Mouse (Mus musculus): ENCODE measurements around the gene Nsun2. TPM values are rescaled to one million over a fixed set of nuclear protein-coding genes. Genes with fewer than 3 reads are reported as not detected.

The Nsun2 gene
- polyA plus RNA-seq, 2 experiments: 102 to 134 TPM

DNA sequence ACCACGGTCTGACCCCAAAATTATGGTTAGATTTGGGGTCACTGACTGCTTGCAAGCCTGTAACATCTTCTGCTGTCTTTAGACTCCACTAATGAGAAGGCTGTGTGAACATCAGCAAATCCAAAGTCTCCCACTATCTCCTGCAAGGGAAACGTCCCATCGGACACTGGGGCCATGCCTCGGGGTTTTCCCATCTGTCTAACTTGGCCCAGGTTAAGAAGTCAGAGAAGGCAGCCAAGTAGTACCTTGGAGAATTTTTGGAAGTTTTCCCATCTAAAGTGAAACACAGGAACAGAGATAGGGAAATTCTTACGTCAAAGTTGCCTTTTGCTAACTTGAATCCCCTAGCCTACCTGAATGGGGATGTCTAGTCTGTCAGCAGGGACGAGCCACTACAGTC is 50.0 kb downstream of the Nsun2 start:
- 90% methylated on average over 6 of the region's 6 CpGs for WGBS
- Histone ChIP-seq H3K4me1 (ENCODE audit: control insufficient read depth, insufficient read depth, low read length) (no peaks in the 10 kb centered on the region), H3K4me2 (replicated peaks; ENCODE audit: low read depth, low read length, severe bottlenecking) (no peak overlapping the region), H3K4me3 (replicated peaks; ENCODE audit: low read length) (no peak overlapping the region), H3K27me3 (ENCODE audit: control insufficient read depth, insufficient read depth, low read length) (no peaks in the 10 kb centered on the region), H3K9me3 (ENCODE audit: control insufficient read depth, low read length) (no peaks in the 10 kb centered on the region), H3K27ac (replicated peaks; ENCODE audit: low read depth, low read length) (no peak overlapping the region), H3K9ac (ENCODE audit: low read depth, low read length, severe bottlenecking) (no peak overlapping the region), H3K36me3 (ENCODE audit: control insufficient read depth, insufficient read depth, low read length) (no peaks in the 10 kb centered on the region)
- TF ChIP-seq POLR2A (IDR thresholded peaks at IDR 0.05; ENCODE audit: borderline replicate concordance, extremely low read depth, insufficient read depth, insufficient read length): no peak
- DNase-seq (ENCODE audit: low spot score) (no peak), ATAC-seq (ENCODE audit: low FRiP score, low read depth) (no peak)

DNA sequence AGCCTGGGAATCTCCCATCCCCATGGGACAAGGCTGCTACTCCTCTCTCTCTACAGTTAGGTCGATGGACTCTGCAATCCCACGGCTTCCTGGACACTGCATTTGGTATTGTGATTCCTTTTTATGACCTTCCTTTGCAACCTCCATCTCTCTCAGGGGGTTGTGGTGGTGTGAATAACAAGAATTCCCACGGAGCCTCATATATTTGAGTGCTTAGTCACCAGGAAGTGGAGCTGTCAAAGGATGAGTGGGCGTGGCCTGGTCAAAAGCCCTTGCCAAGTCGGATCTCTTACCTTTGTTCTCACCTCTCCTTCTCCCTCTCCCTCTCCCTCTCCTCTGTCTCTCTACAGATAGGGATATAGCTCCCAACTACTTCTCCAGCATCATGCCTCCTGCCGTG is 52.3 kb downstream of the Nsun2 start:
- Histone ChIP-seq H3K27ac (replicated peaks; ENCODE audit: low read depth, low read length) (no peak overlapping the region), H3K9ac (ENCODE audit: low read depth, low read length, severe bottlenecking) (no peak overlapping the region), H3K27me3 (ENCODE audit: control insufficient read depth, insufficient read depth, low read length) (no peaks in the 10 kb centered on the region), H3K4me1 (ENCODE audit: control insufficient read depth, insufficient read depth, low read length) (no peaks in the 10 kb centered on the region), H3K9me3 (ENCODE audit: control insufficient read depth, low read length) (no peaks in the 10 kb centered on the region), H3K4me3 (replicated peaks; ENCODE audit: low read length) (no peak overlapping the region), H3K36me3 (ENCODE audit: control insufficient read depth, insufficient read depth, low read length) (no peaks in the 10 kb centered on the region), H3K4me2 (replicated peaks; ENCODE audit: low read depth, low read length, severe bottlenecking) (no peak overlapping the region)
- TF ChIP-seq POLR2A (IDR thresholded peaks at IDR 0.05; ENCODE audit: borderline replicate concordance, extremely low read depth, insufficient read depth, insufficient read length): no peak
- no peak for ATAC-seq (ENCODE audit: low FRiP score, low read depth)
- no peak for DNase-seq (ENCODE audit: low spot score)
- 52% methylated on average over 6 of the region's 6 CpGs for WGBS

DNA sequence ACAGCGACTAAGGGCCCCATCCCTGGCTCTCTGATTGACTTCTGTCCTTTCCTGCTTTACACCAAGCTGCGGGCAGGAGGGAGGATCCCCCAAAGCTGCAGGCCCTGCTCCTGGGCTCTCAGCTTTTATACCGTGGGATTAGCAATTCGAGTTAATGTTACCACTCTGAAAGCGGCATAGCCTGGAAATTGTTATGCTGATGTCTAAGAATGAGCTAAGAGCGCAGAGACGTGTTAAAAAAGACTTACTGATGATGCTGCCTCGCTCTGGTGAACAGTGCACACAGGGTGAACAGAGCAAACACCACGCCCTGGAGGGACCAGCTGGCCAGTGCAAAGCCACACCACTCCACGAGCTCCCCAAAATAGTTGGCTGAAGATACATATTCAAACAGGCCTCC is 52.8 kb downstream of the Nsun2 start:
- ATAC-seq (ENCODE audit: low FRiP score, low read depth) (no peak), DNase-seq (ENCODE audit: low spot score) (no peak)
- 67% methylated on average over 10 of the region's 10 CpGs for WGBS
- no peak overlapping the region for H3K9ac ChIP-seq (ENCODE audit: low read depth, low read length, severe bottlenecking)
- no peaks in the 10 kb centered on the region for H3K27me3 ChIP-seq (ENCODE audit: control insufficient read depth, insufficient read depth, low read length)
- no peak overlapping the region for H3K27ac ChIP-seq (replicated peaks; ENCODE audit: low read depth, low read length)
- no peak overlapping the region for H3K4me2 ChIP-seq (replicated peaks; ENCODE audit: low read depth, low read length, severe bottlenecking)
- no peaks in the 10 kb centered on the region for H3K36me3 ChIP-seq (ENCODE audit: control insufficient read depth, insufficient read depth, low read length)
- H3K4me1 ChIP-seq (ENCODE audit: control insufficient read depth, insufficient read depth, low read length): no peaks in the 10 kb centered on the region
- no peaks in the 10 kb centered on the region for H3K9me3 ChIP-seq (ENCODE audit: control insufficient read depth, low read length)
- no peak for TF ChIP-seq POLR2A (IDR thresholded peaks at IDR 0.05; ENCODE audit: borderline replicate concordance, extremely low read depth, insufficient read depth, insufficient read length)
- H3K4me3 ChIP-seq (replicated peaks; ENCODE audit: low read length): no peak overlapping the region

DNA sequence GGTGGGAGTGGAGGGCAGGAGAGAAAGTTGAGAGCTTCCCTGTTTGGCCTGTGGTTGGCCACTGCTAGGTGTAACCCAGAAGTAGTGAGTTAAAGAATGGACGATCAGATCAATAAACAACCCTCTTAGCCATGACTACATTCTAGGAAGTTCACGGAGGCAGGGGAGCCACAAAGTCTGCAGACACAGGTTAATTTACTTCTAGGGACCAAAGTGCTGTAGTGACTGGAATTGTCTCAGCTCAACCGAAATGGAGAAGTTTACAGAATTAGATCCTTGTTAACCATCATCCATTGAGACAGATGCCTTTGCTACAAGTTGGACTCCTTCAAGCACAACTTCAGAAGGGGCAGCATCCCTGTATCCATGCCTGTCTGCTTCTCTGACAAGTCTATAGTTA is 54.3 kb downstream of the Nsun2 start:
- H3K36me3 ChIP-seq (ENCODE audit: control insufficient read depth, insufficient read depth, low read length): no peaks in the 10 kb centered on the region
- H3K4me3 ChIP-seq (replicated peaks; ENCODE audit: low read length): no peak overlapping the region
- H3K4me2 ChIP-seq (replicated peaks; ENCODE audit: low read depth, low read length, severe bottlenecking): no peak overlapping the region
- DNase-seq (ENCODE audit: low spot score): no peak
- WGBS: 70% methylated on average over 3 of the region's 3 CpGs
- no peaks in the 10 kb centered on the region for H3K9me3 ChIP-seq (ENCODE audit: control insufficient read depth, low read length)
- H3K27me3 ChIP-seq (ENCODE audit: control insufficient read depth, insufficient read depth, low read length): no peaks in the 10 kb centered on the region
- no peaks in the 10 kb centered on the region for H3K4me1 ChIP-seq (ENCODE audit: control insufficient read depth, insufficient read depth, low read length)
- ATAC-seq (ENCODE audit: low FRiP score, low read depth): no peak
- H3K9ac ChIP-seq (ENCODE audit: low read depth, low read length, severe bottlenecking): no peak overlapping the region
- no peak for TF ChIP-seq POLR2A (IDR thresholded peaks at IDR 0.05; ENCODE audit: borderline replicate concordance, extremely low read depth, insufficient read depth, insufficient read length)
- no peak overlapping the region for H3K27ac ChIP-seq (replicated peaks; ENCODE audit: low read depth, low read length)

DNA sequence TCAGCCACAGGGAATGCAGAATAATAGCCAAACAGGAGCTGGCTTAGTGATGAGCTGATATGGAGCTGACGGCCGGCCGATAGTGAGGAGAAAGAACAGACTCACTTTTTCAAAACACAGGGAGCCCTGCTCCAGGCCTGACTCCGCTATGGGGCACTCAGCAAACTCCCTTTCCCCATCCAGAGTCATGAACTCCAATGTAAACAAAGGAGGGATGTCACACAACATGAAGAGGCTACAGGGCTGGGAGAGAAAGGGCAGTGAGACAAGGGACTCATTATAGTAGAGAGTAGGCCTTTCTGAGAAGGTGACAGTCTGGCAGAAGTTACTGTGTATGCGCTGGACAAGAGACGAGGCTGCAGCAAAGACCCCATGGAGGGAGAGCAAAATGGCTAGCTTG is 54.7 kb downstream of the Nsun2 start:
- H3K9me3 ChIP-seq (ENCODE audit: control insufficient read depth, low read length): no peaks in the 10 kb centered on the region
- no peaks in the 10 kb centered on the region for H3K36me3 ChIP-seq (ENCODE audit: control insufficient read depth, insufficient read depth, low read length)
- ATAC-seq (ENCODE audit: low FRiP score, low read depth) (no peak), DNase-seq (ENCODE audit: low spot score) (no peak)
- H3K27me3 ChIP-seq (ENCODE audit: control insufficient read depth, insufficient read depth, low read length): no peaks in the 10 kb centered on the region
- 75% methylated on average over 6 of the region's 6 CpGs for WGBS
- no peak for TF ChIP-seq POLR2A (IDR thresholded peaks at IDR 0.05; ENCODE audit: borderline replicate concordance, extremely low read depth, insufficient read depth, insufficient read length)
- H3K4me1 ChIP-seq (ENCODE audit: control insufficient read depth, insufficient read depth, low read length): no peaks in the 10 kb centered on the region
- no peak overlapping the region for H3K4me2 ChIP-seq (replicated peaks; ENCODE audit: low read depth, low read length, severe bottlenecking)
- H3K27ac ChIP-seq (replicated peaks; ENCODE audit: low read depth, low read length): no peak overlapping the region
- no peak overlapping the region for H3K9ac ChIP-seq (ENCODE audit: low read depth, low read length, severe bottlenecking)
- H3K4me3 ChIP-seq (replicated peaks; ENCODE audit: low read length): no peak overlapping the region

- Histone ChIP-seq H3K4me3 (replicated peaks; ENCODE audit: low read length) (no peak overlapping the region), H3K4me1 (ENCODE audit: control insufficient read depth, insufficient read depth, low read length) (no peaks in the 10 kb centered on the region), H3K9me3 (ENCODE audit: control insufficient read depth, low read length) (no peaks in the 10 kb centered on the region), H3K4me2 (replicated peaks; ENCODE audit: low read depth, low read length, severe bottlenecking) (no peak overlapping the region), H3K9ac (ENCODE audit: low read depth, low read length, severe bottlenecking) (no peak overlapping the region), H3K27ac (replicated peaks; ENCODE audit: low read depth, low read length) (no peak overlapping the region), H3K36me3 (ENCODE audit: control insufficient read depth, insufficient read depth, low read length) (no peaks in the 10 kb centered on the region), H3K27me3 (ENCODE audit: control insufficient read depth, insufficient read depth, low read length) (no peaks in the 10 kb centered on the region)
- WGBS: 97% methylated on average over 5 of the region's 5 CpGs
- TF ChIP-seq POLR2A (IDR thresholded peaks at IDR 0.05; ENCODE audit: borderline replicate concordance, extremely low read depth, insufficient read depth, insufficient read length): no peak
- DNase-seq (ENCODE audit: low spot score) (no peak), ATAC-seq (ENCODE audit: low FRiP score, low read depth) (no peak)
Measured at GRCm38 (mm10) chr13:69591338-69591737, 57.8 kb downstream of the Nsun2 start.

Measured in limb, embryonic 14.5 days (tissue).